Mouse (Mus musculus): Measurements from ENCODE around the gene Wdr45b. TPM values are rescaled to one million over a fixed set of nuclear protein-coding genes. Genes with fewer than 3 reads are reported as not detected.

The Wdr45b gene
- polyA plus RNA-seq (2016; fragmentation: Nextera tagmentation; extraction: Ambion mirVana), result 98.9 and 99.6 TPM in 2 replicates

DNA sequence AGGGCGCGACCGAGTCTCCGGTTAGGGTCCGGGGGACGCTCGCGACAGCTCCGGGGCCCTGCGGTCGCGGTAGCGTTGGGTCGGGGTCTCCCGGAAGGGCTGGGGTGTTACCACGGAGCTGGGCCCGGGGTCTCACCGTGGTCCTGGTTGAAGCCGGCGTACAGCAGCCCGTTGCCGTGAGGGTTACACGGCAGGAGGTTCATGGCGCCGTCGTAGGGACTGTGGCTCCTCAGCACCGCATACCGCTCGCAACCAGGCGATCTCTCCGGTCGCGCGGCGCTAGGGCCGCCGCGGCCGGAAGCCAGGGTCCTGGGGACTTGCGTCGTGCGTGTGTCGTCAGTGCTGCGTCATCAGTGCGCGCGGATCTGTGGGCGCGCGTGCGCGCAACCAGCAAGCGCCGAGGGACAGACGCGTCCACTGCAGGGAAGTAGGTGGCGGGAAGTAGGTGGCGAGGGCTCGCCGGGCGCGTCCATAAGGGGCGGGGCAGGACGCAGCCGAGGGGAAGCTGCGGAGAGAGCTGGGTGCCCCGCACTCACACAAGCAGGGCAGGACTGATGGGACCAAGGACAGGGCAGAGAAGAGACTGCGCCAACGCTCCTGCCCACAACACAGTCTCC is at the start of gene Wdr45b:
Gene Wdr45b (minus strand): TSS at position 355 of the 617 bp plus-strand sequence.
- ATAC-seq (ENCODE audit: insufficient number of reproducible peaks, insufficient read depth, low FRiP score, low TSS enrichment, low read depth), result peak; percentile 94
- peaks cover 20% of the 10 kb centered on the region for H3K4me1 ChIP-seq (replicated peaks)

GRCm38 (mm10) chr11:121392405-121392804 is 38.2 kb upstream of the Wdr45b start:
- H3K27ac ChIP-seq, result no peak overlapping the region
- 92% methylated on average over 3 of the region's 3 CpGs for WGBS
- peaks cover 7% of the 10 kb centered on the region for H3K4me1 ChIP-seq (replicated peaks)
- H3K9me3 ChIP-seq, result no peaks in the 10 kb centered on the region
- no peak overlapping the region for H3K4me2 ChIP-seq
- no peak overlapping the region for H3K9ac ChIP-seq (replicated peaks)
- no peak for ATAC-seq (ENCODE audit: insufficient number of reproducible peaks, insufficient read depth, low FRiP score, low TSS enrichment, low read depth)
- no peaks in the 10 kb centered on the region for H3K36me3 ChIP-seq
- H3K4me3 ChIP-seq (replicated peaks), result no peak overlapping the region
- peaks cover 7% of the 10 kb centered on the region for H3K27me3 ChIP-seq

More for the DNA sequence above, at the start of gene Wdr45b:
- H3K27me3 ChIP-seq, result no peaks in the 10 kb centered on the region
- H3K9me3 ChIP-seq, result no peaks in the 10 kb centered on the region
- WGBS, result under 1% methylated on average over 69 of the region's 69 CpGs
- peaks cover 11% of the 10 kb centered on the region; the same call in 1 of the 2 replicates for H3K36me3 ChIP-seq
- H3K4me2 ChIP-seq, result peak within 1 kb of the TSS; percentile 92
- H3K4me3 ChIP-seq (replicated peaks), result peak within 1 kb of the TSS; percentile 74
- H3K9ac ChIP-seq (replicated peaks), result peak within 1 kb of the TSS; percentile 82
- peak within 1 kb of the TSS; percentile 80 for H3K27ac ChIP-seq

DNA sequence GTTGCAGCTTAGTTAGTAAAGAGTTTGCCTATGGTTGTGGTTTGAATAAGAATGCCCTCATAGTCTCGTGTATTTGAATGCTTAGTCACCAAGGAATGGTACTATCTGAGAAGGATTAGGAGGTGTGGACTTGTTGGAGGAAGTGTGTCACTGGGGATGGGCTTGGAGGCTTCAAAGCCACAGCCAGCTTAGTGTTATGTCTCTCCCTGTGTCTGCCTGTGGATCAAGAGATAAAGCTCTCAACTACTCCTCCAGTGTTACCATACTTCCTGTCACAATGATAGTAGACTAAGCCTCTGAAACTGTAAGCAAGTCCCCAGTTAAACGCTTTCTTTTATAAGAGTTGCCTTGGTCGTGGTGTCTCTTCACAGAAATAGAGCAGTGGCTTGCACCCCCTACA is 36.5 kb upstream of the Wdr45b start:
- WGBS, result 66% methylated on average over 3 of the region's 3 CpGs
- Histone ChIP-seq H3K9me3 (no peaks in the 10 kb centered on the region), H3K4me2 (no peak overlapping the region), H3K36me3 (no peaks in the 10 kb centered on the region), H3K4me3 (replicated peaks) (no peak overlapping the region), H3K27me3 (peaks cover 17% of the 10 kb centered on the region), H3K27ac (no peak overlapping the region), H3K9ac (replicated peaks) (no peak overlapping the region), H3K4me1 (replicated peaks) (peaks cover 12% of the 10 kb centered on the region)
- ATAC-seq (ENCODE audit: insufficient number of reproducible peaks, insufficient read depth, low FRiP score, low TSS enrichment, low read depth), result no peak

- Histone ChIP-seq H3K27me3 (peaks cover 17% of the 10 kb centered on the region), H3K4me3 (replicated peaks) (peak overlapping the region; percentile 63), H3K9me3 (no peaks in the 10 kb centered on the region), H3K9ac (replicated peaks) (0 out of 2 replicates have a peak overlapping the region, but pooled peaks have one; percentile 18), H3K27ac (no peak overlapping the region), H3K4me2 (peak overlapping the region; percentile 91), H3K36me3 (no peaks in the 10 kb centered on the region), H3K4me1 (replicated peaks) (peaks cover 12% of the 10 kb centered on the region)
- WGBS, result 15% methylated on average over 6 of the region's 6 CpGs
- ATAC-seq (ENCODE audit: insufficient number of reproducible peaks, insufficient read depth, low FRiP score, low TSS enrichment, low read depth), result peak; percentile 12; the same call in 1 of the 2 replicates
Measured at GRCm38 (mm10) chr11:121388554-121388945, 34.3 kb upstream of the Wdr45b start.

DNA sequence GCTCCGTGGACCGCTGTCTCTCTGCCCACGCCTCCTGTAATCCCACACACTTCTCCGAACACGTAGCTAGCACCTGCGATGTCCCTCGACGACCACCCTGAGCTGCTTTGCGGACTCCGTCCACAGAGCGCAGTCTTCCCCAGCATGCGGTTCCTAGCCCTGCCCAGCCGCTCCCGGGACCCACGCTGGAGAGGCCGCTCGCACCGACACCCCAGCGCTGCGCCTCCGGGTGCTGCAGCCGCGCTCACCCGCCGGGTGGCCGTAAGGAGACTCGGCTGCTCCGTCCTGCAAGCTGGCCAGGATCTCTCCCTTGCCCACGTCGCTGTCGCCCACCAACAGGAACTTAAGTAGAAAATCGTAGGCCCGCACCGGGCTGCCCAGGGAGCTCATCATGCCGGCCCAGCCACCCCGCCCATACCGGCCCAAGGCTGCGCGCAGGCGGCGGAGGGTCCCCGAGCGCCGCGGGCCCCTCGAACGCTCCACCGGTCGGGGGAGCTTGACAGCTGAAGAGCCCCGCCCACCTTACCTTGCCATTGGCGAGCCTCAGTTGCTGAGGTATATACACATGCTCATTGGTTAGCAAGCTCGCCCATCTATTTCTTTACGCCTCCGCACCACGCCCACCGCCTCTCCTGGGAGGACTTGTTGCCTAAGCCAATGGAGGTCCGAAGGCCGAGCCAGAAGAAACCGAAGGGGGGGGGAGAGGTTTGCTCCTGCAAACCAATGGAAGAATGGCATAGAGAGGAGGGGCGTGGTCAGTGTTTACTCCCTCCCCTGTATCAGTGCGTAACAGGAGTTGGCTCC is 33.7 kb upstream of the Wdr45b start, which contains the start of gene Rab40b:
Gene Rab40b (minus strand): TSS at position 502 of the 804 bp plus-strand sequence.
- H3K9me3 ChIP-seq, result no peaks in the 10 kb centered on the region
- H3K36me3 ChIP-seq, result no peaks in the 10 kb centered on the region
- H3K9ac ChIP-seq (replicated peaks), result peak within 1 kb of the TSS; percentile 54; the same call in 1 of the 2 replicates
- peaks cover 17% of the 10 kb centered on the region for H3K27me3 ChIP-seq
- H3K4me3 ChIP-seq (replicated peaks), result peak within 1 kb of the TSS; percentile 63
- H3K4me1 ChIP-seq (replicated peaks), result peaks cover 12% of the 10 kb centered on the region
- no peak within 1 kb of the TSS for H3K27ac ChIP-seq
- peak; percentile 99 for ATAC-seq (ENCODE audit: insufficient number of reproducible peaks, insufficient read depth, low FRiP score, low TSS enrichment, low read depth)
- WGBS, result 1% methylated on average over 61 of the region's 61 CpGs
- H3K4me2 ChIP-seq, result peak within 1 kb of the TSS; percentile 91

DNA sequence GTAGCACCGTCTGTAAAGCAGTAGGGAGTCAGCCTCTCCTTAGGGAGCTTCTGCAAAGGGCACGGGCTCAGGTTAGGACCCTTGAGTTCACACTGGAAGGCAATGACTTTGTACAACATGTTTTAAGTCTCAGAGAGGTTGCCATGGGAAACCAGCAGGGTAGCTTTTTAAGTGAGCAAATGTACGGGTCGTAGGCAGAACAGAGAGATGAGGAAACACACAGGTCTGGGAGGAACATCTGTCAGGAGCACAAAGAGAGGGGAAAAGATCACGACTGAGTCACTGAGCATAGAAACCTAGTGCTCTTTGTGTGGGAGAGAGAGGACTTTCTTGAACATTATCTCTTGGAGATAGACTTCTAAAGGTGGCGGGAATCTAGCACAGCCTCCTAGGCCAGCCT is 26.0 kb upstream of the Wdr45b start:
- H3K4me1 ChIP-seq (replicated peaks), result no peaks in the 10 kb centered on the region
- no peaks in the 10 kb centered on the region for H3K9me3 ChIP-seq
- H3K36me3 ChIP-seq, result no peaks in the 10 kb centered on the region
- ATAC-seq (ENCODE audit: insufficient number of reproducible peaks, insufficient read depth, low FRiP score, low TSS enrichment, low read depth), result no peak
- no peak overlapping the region for H3K9ac ChIP-seq (replicated peaks)
- H3K4me2 ChIP-seq, result no peak overlapping the region
- 61% methylated on average over 6 of the region's 6 CpGs for WGBS
- H3K4me3 ChIP-seq (replicated peaks), result no peak overlapping the region
- no peak overlapping the region for H3K27ac ChIP-seq
- no peaks in the 10 kb centered on the region for H3K27me3 ChIP-seq

GRCm38 (mm10) chr11:121378644-121379043 is 24.4 kb upstream of the Wdr45b start:
- Histone ChIP-seq H3K4me1 (replicated peaks) (no peaks in the 10 kb centered on the region), H3K4me3 (replicated peaks) (no peak overlapping the region), H3K27me3 (no peaks in the 10 kb centered on the region), H3K9ac (replicated peaks) (no peak overlapping the region), H3K36me3 (no peaks in the 10 kb centered on the region), H3K4me2 (no peak overlapping the region), H3K9me3 (no peaks in the 10 kb centered on the region), H3K27ac (no peak overlapping the region)
- no peak for ATAC-seq (ENCODE audit: insufficient number of reproducible peaks, insufficient read depth, low FRiP score, low TSS enrichment, low read depth)

DNA sequence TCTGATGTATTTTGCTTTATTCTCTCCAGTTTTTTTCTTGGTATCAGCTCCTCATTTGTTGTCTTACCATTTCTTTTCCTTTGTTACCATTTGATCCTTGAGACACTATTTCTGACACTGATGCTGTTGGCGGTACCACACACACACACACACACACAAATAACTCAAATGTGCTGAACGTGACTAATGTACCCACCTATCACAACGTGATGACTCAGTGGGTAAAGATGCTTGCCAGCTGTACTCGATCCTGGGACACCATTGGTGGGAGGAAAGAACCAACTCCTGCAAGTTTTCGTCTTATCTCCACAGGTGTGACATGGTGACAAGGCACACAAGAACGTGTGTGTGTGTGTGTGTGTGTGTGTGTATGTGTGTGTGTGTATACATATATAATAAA is 19.1 kb upstream of the Wdr45b start:
- 71% methylated on average over 6 of the region's 6 CpGs for WGBS
- no peak for ATAC-seq (ENCODE audit: insufficient number of reproducible peaks, insufficient read depth, low FRiP score, low TSS enrichment, low read depth)

GRCm38 (mm10) chr11:121370337-121370994 is 16.2 kb upstream of the Wdr45b start:
- H3K4me3 ChIP-seq (replicated peaks), result no peak overlapping the region
- peaks cover 2% of the 10 kb centered on the region for H3K27me3 ChIP-seq
- no peak for ATAC-seq (ENCODE audit: insufficient number of reproducible peaks, insufficient read depth, low FRiP score, low TSS enrichment, low read depth)
- no peaks in the 10 kb centered on the region for H3K36me3 ChIP-seq
- no peak overlapping the region for H3K9ac ChIP-seq (replicated peaks)
- H3K9me3 ChIP-seq, result no peaks in the 10 kb centered on the region; the same call in 1 of the 2 replicates
- H3K4me1 ChIP-seq (replicated peaks), result no peaks in the 10 kb centered on the region
- H3K27ac ChIP-seq, result no peak overlapping the region
- no peak overlapping the region for H3K4me2 ChIP-seq
- 80% methylated on average over 6 of the region's 6 CpGs for WGBS

More for the DNA sequence above, 19.1 kb upstream of the Wdr45b start:
- no peaks in the 10 kb centered on the region; the same call in 1 of the 2 replicates for H3K9me3 ChIP-seq
- no peaks in the 10 kb centered on the region for H3K36me3 ChIP-seq
- no peak overlapping the region for H3K9ac ChIP-seq (replicated peaks)
- no peak overlapping the region for H3K4me3 ChIP-seq (replicated peaks)
- no peak overlapping the region for H3K4me2 ChIP-seq
- H3K27me3 ChIP-seq, result peaks cover 2% of the 10 kb centered on the region
- H3K4me1 ChIP-seq (replicated peaks), result no peaks in the 10 kb centered on the region
- H3K27ac ChIP-seq, result no peak overlapping the region

DNA sequence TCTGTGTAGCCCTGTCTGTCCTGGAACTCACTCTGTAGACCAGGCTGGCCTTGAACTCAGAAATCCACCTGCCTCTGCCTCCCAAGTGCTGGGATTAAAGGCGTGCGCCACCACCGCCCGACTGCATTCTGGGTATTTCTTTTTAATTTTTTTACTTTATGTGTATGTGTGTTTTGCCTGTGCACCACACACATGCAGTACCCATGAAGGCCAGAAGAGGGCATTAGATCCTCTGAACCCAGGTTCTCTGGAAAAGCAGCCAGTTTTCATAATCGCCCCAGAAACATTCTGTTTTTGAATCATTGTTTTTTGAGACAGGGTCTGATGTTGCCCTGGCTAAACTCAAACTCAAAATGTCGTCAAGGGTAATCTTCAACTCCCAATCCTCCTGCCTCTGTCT is 15.4 kb upstream of the Wdr45b start:
- H3K4me2 ChIP-seq, result no peak overlapping the region
- no peaks in the 10 kb centered on the region for H3K4me1 ChIP-seq (replicated peaks)
- H3K9ac ChIP-seq (replicated peaks), result no peak overlapping the region
- 66% methylated on average over 6 of the region's 6 CpGs for WGBS
- H3K36me3 ChIP-seq, result no peaks in the 10 kb centered on the region
- H3K4me3 ChIP-seq (replicated peaks), result no peak overlapping the region
- ATAC-seq (ENCODE audit: insufficient number of reproducible peaks, insufficient read depth, low FRiP score, low TSS enrichment, low read depth), result no peak
- no peak overlapping the region for H3K27ac ChIP-seq
- peaks cover 2% of the 10 kb centered on the region for H3K27me3 ChIP-seq
- no peaks in the 10 kb centered on the region; the same call in 1 of the 2 replicates for H3K9me3 ChIP-seq

- no peak overlapping the region for H3K27ac ChIP-seq
- no peak overlapping the region for H3K4me3 ChIP-seq (replicated peaks)
- H3K27me3 ChIP-seq, result peaks cover 2% of the 10 kb centered on the region
- ATAC-seq (ENCODE audit: insufficient number of reproducible peaks, insufficient read depth, low FRiP score, low TSS enrichment, low read depth), result no peak
- no peaks in the 10 kb centered on the region for H3K4me1 ChIP-seq (replicated peaks)
- H3K36me3 ChIP-seq, result no peaks in the 10 kb centered on the region
- no peaks in the 10 kb centered on the region; the same call in 1 of the 2 replicates for H3K9me3 ChIP-seq
- H3K9ac ChIP-seq (replicated peaks), result no peak overlapping the region
- WGBS, result 82% methylated on average over 1 of the region's 1 CpGs
- no peak overlapping the region for H3K4me2 ChIP-seq
Measured at GRCm38 (mm10) chr11:121368731-121369130, 14.5 kb upstream of the Wdr45b start.

Measured in limb, embryonic 12.5 days (tissue).